Mouse (Mus musculus) spleen, postnatal 10 days (tissue): ENCODE measurements around the gene Mup18.
"Not testable (repeated sequence)": the region's sequence is repeated elsewhere in the genome, so short reads cannot be mapped to it uniquely, and the experiment has no call there.

ENCODE experiments used
- DNase-seq, 2 experiments: peaks; one replicate each; pipeline ENCODE4 v3.0.0; 2021 to 2022; ENCODE audit warnings: low spot score in 2 of 2

The Mup18 gene

GRCm38 (mm10) chr4:61674036-61674435 is at the start of gene Mup18:
Gene Mup18 (minus strand): TSS chr4:61674136.
- DNase-seq: not testable (repeated sequence)

DNA sequence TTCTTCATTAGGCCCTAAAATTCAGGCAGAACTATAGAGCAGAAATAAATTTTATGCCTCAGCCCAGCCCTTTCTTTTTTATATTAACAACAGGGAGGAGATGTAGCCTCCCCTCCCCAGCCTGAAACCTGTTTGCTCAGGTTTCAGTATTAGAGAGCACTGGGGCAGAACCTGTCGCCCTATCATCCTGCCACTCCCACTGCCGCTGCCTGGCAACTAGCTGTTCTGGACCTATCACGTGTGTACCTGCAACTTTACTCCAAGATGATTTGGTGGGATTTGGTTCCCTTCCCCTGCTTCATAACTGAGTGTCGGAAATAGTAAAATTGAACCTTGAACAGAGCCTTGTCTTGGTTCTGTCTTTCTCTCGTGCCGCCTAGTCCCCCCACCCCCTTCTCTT is 40.4 kb upstream of the Mup18 start:
- DNase-seq: not testable (repeated sequence)
